Mouse (Mus musculus) R1 (cell line): ENCODE results near the gene Tlr2.

Source experiments
- DNase-seq: peaks from one replicate; pipeline ENCODE4 v3.0.0-alpha.2; 2018; ENCODE audit warnings: low read depth, low spot score

Gene Tlr2

GRCm38 (mm10) chr3:83828145-83828611 is 13.4 kb downstream of the Tlr2 start:
- no peak for DNase-seq

GRCm38 (mm10) chr3:83827684-83828083 is 13.9 kb downstream of the Tlr2 start:
- DNase-seq, result no peak

DNA sequence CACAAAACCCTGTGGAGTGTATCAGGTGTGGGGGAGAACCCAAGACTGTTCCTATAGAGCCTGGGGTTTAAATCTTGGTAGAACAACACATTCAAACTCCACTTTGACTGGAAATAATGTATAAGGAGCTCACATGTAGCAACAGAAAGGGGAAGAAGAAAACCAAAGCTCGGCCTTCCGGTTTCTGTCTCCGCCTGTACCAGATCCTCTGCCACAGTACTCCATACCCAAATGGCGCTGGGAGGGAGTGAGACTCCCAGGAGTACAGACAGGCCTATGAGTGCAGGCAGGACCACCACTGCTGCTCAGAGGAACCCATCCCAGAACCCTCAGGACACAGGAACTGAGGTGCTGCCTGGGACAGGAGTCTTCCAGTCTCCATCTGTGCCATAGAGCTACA is 17.8 kb downstream of the Tlr2 start:
- DNase-seq, result no peak

DNA sequence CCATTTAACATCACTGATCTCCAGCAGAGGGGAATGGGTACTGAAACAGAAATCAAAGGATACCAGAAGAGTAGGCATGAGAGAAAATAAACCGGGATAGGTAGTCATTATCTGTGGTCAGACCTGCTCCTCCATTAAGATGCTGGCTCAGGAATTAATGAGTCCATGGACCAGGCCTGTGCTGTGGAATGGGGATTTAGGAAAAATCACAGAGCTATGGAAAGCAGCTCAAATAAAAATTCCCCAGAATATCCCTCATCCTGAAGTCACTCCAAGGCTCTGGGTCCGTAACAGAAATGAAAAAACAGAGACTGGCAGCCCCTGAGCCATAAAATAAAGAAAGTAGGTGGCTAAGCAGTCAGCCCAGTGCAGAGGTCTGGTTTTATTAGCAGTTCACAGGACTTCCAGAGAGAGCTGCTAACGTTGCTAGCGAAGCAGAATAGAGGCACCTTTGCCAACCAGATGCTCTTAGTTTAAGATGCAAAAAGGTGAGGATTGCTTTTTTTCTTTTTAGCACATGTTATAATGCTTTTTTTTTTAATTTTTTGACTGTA is 25.1 kb downstream of the Tlr2 start:
- DNase-seq, result no peak

DNA sequence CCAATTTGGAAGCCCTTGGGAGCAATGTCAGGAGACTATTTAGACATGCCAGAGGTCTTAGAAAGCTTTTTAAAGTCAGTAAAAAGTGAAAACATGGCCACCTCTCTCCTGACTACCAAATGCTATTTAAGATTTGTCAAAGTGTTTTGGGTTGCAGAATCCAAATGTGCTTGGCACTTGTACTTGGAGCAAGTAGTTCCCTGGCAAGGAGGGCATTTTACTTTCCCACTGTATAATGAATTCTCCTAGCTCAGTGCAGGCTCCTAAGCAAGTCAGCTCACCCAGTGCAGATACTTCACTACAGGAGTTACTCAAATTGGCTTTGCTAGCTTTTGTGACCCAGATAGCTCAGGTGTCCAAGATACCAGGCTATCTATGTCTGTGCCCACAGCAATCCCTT is 28.7 kb downstream of the Tlr2 start:
- no peak for DNase-seq

GRCm38 (mm10) chr3:83811987-83812386 is 29.6 kb downstream of the Tlr2 start:
- DNase-seq, result no peak

GRCm38 (mm10) chr3:83808483-83808882 is 33.1 kb downstream of the Tlr2 start:
- DNase-seq, result no peak

DNA sequence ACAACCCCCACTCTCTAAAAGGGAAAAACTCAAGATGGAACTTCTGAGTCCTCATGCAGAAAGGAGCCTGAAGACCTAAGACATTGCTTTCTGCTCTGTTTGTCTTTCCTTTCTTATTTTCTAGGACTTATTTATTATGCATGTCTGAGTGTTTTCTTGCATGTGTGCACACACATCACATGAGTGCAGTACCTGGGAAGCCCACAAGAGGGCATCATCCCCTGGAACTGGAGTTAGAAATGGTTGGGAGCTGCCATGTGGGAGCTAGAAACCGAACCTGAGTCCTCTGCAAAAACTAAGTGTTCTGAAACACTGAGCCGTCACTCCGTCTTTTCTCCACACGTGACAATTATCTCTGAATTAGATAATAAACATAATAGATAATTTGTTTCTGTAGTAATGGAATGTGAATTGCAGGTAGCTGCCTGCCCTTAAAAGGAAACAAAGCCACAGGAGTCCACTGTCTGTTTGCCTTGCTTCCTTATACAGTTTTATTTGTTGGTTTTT is 39.9 kb downstream of the Tlr2 start:
- DNase-seq, result peak; percentile 77

DNA sequence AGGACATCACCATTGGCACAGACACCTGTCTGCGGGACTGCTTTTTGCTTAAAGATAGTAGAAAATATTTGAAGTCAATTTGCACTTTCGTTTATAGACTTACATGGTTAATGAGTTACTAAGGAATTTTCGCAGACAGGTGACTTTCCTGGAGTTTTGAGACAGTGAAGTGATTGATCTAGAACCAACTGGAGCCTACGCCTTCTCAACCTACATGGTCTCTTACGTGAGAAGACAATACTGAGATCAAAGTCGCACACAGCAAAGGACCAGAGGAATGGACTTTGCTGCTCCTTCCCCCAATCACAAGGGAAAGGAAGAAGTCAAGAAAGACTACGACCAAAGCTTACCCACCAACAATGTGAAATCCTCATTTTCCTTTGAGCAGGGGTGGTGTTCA is 42.1 kb downstream of the Tlr2 start:
- no peak for DNase-seq

DNA sequence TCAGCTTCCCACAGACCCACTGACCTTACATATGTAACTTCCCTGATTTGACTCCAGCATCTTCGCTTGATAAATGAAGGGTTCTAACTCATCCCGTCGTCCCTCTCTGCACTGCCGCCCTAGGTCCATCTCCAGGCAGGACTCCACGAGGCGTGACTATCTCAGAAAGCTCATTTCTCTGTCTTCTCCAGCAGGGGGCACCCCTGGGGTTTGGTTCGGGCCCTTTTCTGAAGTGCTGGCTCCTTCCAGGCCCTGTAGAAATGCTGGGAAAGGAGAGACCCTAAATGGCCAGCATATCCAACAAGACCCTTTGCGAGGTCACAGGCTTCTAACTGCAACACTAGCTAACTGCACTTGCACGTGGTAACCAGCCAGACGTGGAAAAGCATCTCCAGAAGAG is 43.7 kb downstream of the Tlr2 start:
- peak; percentile 86 for DNase-seq

- DNase-seq, result no peak
Measured at GRCm38 (mm10) chr3:83797098-83797497, 44.5 kb downstream of the Tlr2 start.

DNA sequence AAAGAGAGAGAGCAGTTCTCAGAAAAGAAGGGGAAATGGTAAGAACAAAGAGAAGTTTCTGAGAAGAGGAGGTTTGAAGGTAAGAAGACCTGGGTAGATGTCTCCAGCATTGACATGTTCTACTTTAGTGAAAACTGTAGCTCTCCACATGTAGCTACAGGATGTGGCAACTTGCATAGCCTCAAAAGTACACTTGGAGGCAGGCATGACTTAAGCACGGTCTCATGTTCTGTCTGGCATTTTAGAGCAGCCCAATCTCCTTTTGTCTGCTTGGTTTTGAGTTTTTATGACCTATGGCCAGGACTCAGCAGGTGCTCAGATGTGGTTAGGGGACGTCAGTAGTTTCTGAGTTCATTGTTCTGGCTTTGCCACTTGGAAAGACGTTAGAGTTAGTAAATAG is 50.1 kb downstream of the Tlr2 start:
- DNase-seq, result no peak

GRCm38 (mm10) chr3:83789651-83790451 is 51.7 kb downstream of the Tlr2 start:
- peak; percentile 77 for DNase-seq

GRCm38 (mm10) chr3:83787776-83788305 is 53.7 kb downstream of the Tlr2 start:
- no peak for DNase-seq

DNA sequence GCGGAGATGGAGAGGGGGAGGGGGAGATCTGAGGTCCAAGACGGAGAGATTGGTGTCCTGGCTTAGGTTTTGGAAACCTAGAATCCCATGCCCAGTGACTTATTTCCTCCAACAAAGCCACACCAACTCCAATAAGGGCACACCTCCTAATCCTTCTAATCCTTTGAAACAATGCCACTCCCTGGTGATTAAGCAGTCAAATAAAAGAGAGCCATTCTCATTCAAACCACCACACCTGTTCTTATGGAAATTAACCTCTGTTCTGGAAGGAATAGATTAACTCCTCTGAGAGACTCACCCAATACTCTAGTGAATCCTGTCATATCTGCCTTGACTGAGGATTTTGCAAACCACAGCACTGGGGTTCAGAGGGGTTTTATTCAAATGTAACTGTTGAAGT is 54.5 kb downstream of the Tlr2 start:
- DNase-seq, result peak; percentile 91
